Mouse (Mus musculus) heart, embryonic 13.5 days (tissue): ENCODE results near the gene Ryr2. TPM values are rescaled to one million over a fixed set of nuclear protein-coding genes. Genes with fewer than 3 reads are reported as not detected.

ENCODE experiments used
- ATAC-seq: fragments of 200-750 bp; cut with Nextera tagmentation; 2 replicates; pipeline ENCODE4 v1.8.0; 2017; ENCODE audit warnings: moderate TSS enrichment; ENCODE audit not compliant: insufficient number of reproducible peaks, low FRiP score, low TSS enrichment; ENCODE audit errors: extremely low read depth
- H3K27ac ChIP-seq: fragments of 300-500 bp; sonication (generic); replicated peaks from 2 replicates; pipeline ENCODE4 v1.5.1; 2015; ENCODE audit warnings: moderate library complexity, mild to moderate bottlenecking, inconsistent platforms
- H3K27me3 ChIP-seq: fragments of 300-500 bp; sonication (generic); replicated peaks from 2 replicates; pipeline ENCODE4 v1.6.1; 2015; ENCODE audit warnings: mild to moderate bottlenecking, inconsistent platforms
- H3K36me3 ChIP-seq: fragments of 300-500 bp; sonication (generic); 2 replicates; pipeline ENCODE4 v1.6.1; 2015; ENCODE audit warnings: mild to moderate bottlenecking, inconsistent platforms
- H3K4me1 ChIP-seq: fragments of 300-500 bp; sonication (generic); 2 replicates; pipeline ENCODE4 v1.6.1; 2015; ENCODE audit warnings: inconsistent platforms
- H3K4me2 ChIP-seq: fragments of 300-500 bp; sonication (generic); 2 replicates; pipeline ENCODE4 v1.6.1; 2015; ENCODE audit warnings: inconsistent platforms, mild to moderate bottlenecking, moderate library complexity
- H3K4me3 ChIP-seq: fragments of 300-500 bp; sonication (generic); 2 replicates; pipeline ENCODE4 v1.5.1; 2015; ENCODE audit warnings: moderate library complexity, mild to moderate bottlenecking, inconsistent platforms
- H3K9ac ChIP-seq: fragments of 300-500 bp; sonication (generic); 2 replicates; pipeline ENCODE4 v1.6.1; 2015; ENCODE audit warnings: inconsistent platforms, mild to moderate bottlenecking, moderate library complexity
- H3K9me3 ChIP-seq: fragments of 300-500 bp; sonication (generic); 2 replicates; pipeline ENCODE4 v1.6.1; 2016; ENCODE audit warnings: inconsistent platforms
- WGBS: fragments of 180-500 bp; shearing (Covaris S2); methylation state at CpG from one replicate; pipeline ENCODE4 v1.1.7; 2015; ENCODE audit warnings: mixed read lengths; 5-methylcytosine and 5-hydroxymethylcytosine counted together
- polyA plus RNA-seq: library from polyadenylated mRNA; unstranded; fragments of >200 nt; fragmentation: Nextera tagmentation; extraction: Ambion mirVana; gene quantifications from 2 replicates; pipeline ENCODE4 v1.2.1, GENCODE M21; 2015

The Ryr2 gene
- polyA plus RNA-seq, 1 experiment from 2014 or later, result 20.9 TPM

DNA sequence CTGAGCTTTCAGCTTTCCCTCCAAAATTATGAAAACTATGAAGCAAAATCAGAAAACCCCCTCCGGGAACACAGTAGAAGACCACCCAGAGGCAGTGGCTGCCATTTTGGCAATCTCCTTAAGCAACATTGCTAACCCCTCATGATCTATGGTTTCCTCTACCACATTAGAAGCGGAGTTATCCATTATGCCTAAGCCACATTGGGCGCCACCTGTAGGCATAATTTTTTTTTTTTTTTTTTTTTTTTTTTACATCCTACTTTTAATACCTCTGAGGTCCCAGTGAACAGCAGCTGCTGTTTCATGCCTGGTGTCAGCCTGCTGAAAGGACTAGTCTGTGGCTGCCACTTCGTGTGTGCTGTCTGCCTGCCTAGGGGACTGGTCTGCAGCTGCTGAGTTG is 42.2 kb downstream of the Ryr2 start:
- no peaks in the 10 kb centered on the region; the same call in 1 of the 2 replicates for H3K36me3 ChIP-seq
- no peaks in the 10 kb centered on the region for H3K9me3 ChIP-seq
- no peak for ATAC-seq
- no peak overlapping the region for H3K9ac ChIP-seq
- WGBS, result 72% methylated on average over 4 of the region's 4 CpGs
- H3K4me1 ChIP-seq, result peaks cover 84% of the 10 kb centered on the region
- H3K27ac ChIP-seq, result peak overlapping the region; percentile 28; the same call in 1 of the 2 replicates
- no peak overlapping the region for H3K4me3 ChIP-seq
- H3K27me3 ChIP-seq, result no peaks in the 10 kb centered on the region
- no peak overlapping the region for H3K4me2 ChIP-seq

DNA sequence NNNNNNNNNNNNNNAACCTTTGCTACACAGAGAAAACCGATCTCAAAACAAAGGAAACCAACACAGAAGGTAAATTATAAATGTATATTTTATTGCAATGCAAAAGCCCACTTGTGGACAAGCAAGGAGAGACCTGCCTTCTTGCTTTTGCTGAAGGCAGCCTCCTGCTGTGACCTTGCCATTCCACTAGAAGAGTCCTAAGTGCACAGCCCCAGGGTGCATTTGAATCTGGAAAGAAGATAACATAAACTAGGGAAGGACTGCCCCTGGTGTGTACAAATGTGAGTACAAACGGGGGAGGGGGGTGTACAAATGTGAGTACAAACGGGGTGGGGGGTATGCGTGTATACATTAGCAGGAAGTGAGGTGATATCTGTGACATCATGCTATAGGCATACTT is 43.2 kb downstream of the Ryr2 start:
- H3K27ac ChIP-seq, result no peak overlapping the region
- H3K9me3 ChIP-seq, result no peaks in the 10 kb centered on the region
- H3K4me1 ChIP-seq, result peaks cover 89% of the 10 kb centered on the region
- no peak for ATAC-seq
- peaks cover 9% of the 10 kb centered on the region for H3K36me3 ChIP-seq
- 63% methylated on average over 4 of the region's 4 CpGs for WGBS
- no peaks in the 10 kb centered on the region for H3K27me3 ChIP-seq
- H3K4me3 ChIP-seq, result no peak overlapping the region
- no peak overlapping the region for H3K4me2 ChIP-seq
- no peak overlapping the region for H3K9ac ChIP-seq

DNA sequence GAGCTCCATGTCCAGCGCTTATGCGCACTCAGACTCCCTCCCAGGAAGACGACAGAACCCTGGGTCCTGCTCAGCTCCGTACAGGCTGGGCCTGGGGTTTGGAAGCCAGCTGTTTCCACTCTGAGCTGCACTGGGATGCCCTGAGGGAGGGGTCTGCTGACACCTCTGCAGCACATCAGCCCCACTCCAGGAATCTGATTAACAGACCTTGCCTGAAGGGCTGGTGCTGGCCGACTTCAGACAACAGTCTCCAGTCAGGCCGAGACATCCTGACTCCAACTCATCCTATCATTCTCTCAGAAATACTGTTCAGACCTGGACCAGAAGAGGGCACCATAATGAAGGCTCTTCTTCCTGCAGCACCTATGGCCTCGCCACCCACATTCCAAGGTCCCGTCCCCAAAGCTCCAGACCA is 49.4 kb downstream of the Ryr2 start:
- H3K4me2 ChIP-seq, result 0 out of 2 replicates have a peak overlapping the region, but pooled peaks have one; percentile 1
- H3K9ac ChIP-seq, result peak overlapping the region; percentile 12; the same call in 1 of the 2 replicates
- WGBS, result 26% methylated on average over 8 of the region's 8 CpGs
- H3K27me3 ChIP-seq, result no peaks in the 10 kb centered on the region
- ATAC-seq, result no peak
- peaks cover 76% of the 10 kb centered on the region for H3K4me1 ChIP-seq
- peaks cover 9% of the 10 kb centered on the region for H3K36me3 ChIP-seq
- no peak overlapping the region for H3K4me3 ChIP-seq
- H3K27ac ChIP-seq, result 0 out of 2 replicates have a peak overlapping the region, but pooled peaks have one; percentile 25
- no peaks in the 10 kb centered on the region for H3K9me3 ChIP-seq

DNA sequence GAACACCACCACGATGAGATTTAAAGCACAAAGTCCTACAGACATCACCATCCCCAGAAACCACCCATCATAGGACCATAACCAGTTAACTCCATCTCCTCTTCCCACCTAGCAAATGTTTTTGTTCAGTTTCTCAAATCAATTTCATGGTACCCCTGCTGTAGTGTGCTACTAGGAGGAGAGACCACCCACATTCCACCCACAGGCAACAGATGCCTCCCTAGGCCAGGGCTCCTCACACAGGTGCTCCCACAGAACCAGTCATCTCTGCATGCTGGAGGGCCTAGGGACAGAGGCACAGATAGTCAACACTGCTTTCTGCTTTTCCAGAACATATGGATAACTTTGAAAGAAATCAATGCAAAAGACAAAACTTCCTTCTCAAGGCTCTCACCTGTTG is 50.8 kb downstream of the Ryr2 start:
- H3K9ac ChIP-seq, result no peak overlapping the region
- no peaks in the 10 kb centered on the region for H3K9me3 ChIP-seq
- ATAC-seq, result no peak
- H3K4me2 ChIP-seq, result no peak overlapping the region
- no peaks in the 10 kb centered on the region for H3K27me3 ChIP-seq
- H3K36me3 ChIP-seq, result peaks cover 9% of the 10 kb centered on the region
- 74% methylated on average over 1 of the region's 1 CpGs for WGBS
- H3K4me1 ChIP-seq, result peaks cover 71% of the 10 kb centered on the region
- no peak overlapping the region for H3K4me3 ChIP-seq
- no peak overlapping the region for H3K27ac ChIP-seq

DNA sequence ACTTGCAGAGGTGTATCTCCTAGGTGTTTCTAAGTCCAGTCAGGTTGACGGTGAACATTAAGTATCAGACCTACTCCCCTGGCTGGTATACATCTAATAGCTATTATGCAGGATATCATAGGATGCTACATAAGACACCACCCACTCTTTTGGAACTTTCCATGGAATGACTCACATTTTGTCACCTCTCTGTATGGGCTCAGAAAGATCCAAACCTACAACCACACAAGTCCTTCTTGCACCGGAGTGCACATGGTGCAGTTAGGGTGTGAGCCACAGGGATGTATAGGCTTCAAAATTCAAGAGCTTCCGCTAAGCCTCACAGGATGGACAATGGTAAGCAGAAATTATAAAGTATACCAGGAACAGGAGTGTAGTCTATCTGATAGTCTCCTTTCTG is 52.8 kb downstream of the Ryr2 start:
- Histone ChIP-seq H3K9me3 (no peaks in the 10 kb centered on the region), H3K4me1 (peaks cover 55% of the 10 kb centered on the region), H3K4me3 (no peak overlapping the region), H3K36me3 (peaks cover 7% of the 10 kb centered on the region), H3K27ac (no peak overlapping the region), H3K9ac (no peak overlapping the region), H3K4me2 (no peak overlapping the region), H3K27me3 (no peaks in the 10 kb centered on the region)
- ATAC-seq, result no peak
- WGBS, result 93% methylated on average over 3 of the region's 3 CpGs

DNA sequence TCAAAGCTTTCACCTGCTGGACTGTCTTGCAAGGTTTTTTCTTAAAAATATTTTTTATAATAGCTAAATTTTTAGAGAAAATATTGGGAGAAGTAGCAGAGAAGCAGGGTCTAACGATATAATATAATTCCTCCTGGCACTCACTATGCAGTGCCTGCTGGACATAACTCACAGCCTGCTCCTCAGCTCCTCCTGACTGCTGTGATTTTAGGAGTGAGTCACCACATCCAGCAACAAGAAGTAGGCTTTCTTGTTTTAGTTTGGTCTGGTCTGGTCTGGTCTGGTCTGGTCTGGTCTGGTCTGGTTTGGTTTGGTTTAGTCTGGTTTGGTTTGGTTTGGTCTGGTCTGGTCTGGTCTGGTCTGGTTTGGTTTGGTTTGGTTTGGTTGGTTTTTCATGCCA is 55.9 kb downstream of the Ryr2 start:
- no peaks in the 10 kb centered on the region for H3K27me3 ChIP-seq
- H3K9me3 ChIP-seq, result no peaks in the 10 kb centered on the region
- H3K27ac ChIP-seq, result no peak overlapping the region
- H3K4me2 ChIP-seq, result no peak overlapping the region
- 68% methylated on average over 1 of the region's 1 CpGs for WGBS
- H3K4me3 ChIP-seq, result no peak overlapping the region
- 0 out of 2 replicates have a peak, but pooled peaks cover 4% of the 10 kb centered on the region for H3K36me3 ChIP-seq
- H3K4me1 ChIP-seq, result peaks cover 35% of the 10 kb centered on the region
- H3K9ac ChIP-seq, result no peak overlapping the region
- no peak for ATAC-seq

DNA sequence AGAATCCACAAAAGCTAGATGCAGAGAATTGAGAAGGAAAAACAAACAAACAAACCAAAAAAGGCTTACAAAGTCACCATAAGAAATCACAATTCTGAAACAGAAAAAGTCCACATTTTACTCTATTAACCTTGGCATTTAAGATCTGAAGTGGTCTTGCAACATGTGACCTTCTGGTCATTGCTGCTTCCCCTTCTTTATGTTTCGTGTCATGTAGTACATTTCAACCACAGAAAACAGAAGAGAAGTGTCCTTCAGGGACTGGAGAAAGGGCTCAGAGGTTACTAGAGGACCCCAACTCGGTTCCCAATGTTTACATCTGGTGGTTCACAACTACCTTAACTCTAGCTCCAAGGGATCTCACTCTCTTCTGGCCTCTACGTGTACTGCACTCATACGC is 59.7 kb downstream of the Ryr2 start:
- no peak for ATAC-seq
- Histone ChIP-seq H3K36me3 (0 out of 2 replicates have a peak, but pooled peaks cover 4% of the 10 kb centered on the region), H3K9ac (no peak overlapping the region), H3K4me1 (peaks cover 42% of the 10 kb centered on the region), H3K9me3 (no peaks in the 10 kb centered on the region), H3K27ac (no peak overlapping the region), H3K4me2 (no peak overlapping the region), H3K4me3 (no peak overlapping the region), H3K27me3 (no peaks in the 10 kb centered on the region)
- 80% methylated on average over 4 of the region's 4 CpGs for WGBS

DNA sequence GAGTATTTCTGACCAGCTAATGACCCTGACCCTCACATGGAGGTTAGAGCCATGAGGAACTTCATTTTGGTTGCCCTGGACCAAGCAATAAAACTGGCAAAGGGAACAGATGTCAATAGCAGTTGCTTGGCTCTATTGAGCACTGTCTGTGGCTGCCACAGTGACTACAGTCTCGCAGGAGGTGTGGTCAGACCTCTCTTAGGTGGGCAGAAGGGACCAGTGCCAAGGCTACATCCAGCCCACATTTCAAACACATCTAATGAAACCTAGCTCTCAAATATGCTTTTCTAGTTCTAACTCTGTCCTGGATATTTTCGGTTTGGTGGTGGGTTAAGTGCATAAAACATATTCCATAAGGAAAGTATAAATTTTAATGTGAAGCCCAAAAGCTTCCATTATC is 62.0 kb downstream of the Ryr2 start:
- 0 out of 2 replicates have a peak overlapping the region, but pooled peaks have one; percentile 36 for H3K27ac ChIP-seq
- no peaks in the 10 kb centered on the region for H3K9me3 ChIP-seq
- H3K4me2 ChIP-seq, result no peak overlapping the region
- H3K4me3 ChIP-seq, result no peak overlapping the region
- peaks cover 58% of the 10 kb centered on the region for H3K4me1 ChIP-seq
- no peak overlapping the region for H3K9ac ChIP-seq
- WGBS, result 76% methylated on average over 2 of the region's 2 CpGs
- no peaks in the 10 kb centered on the region for H3K36me3 ChIP-seq
- H3K27me3 ChIP-seq, result no peaks in the 10 kb centered on the region
- no peak for ATAC-seq

DNA sequence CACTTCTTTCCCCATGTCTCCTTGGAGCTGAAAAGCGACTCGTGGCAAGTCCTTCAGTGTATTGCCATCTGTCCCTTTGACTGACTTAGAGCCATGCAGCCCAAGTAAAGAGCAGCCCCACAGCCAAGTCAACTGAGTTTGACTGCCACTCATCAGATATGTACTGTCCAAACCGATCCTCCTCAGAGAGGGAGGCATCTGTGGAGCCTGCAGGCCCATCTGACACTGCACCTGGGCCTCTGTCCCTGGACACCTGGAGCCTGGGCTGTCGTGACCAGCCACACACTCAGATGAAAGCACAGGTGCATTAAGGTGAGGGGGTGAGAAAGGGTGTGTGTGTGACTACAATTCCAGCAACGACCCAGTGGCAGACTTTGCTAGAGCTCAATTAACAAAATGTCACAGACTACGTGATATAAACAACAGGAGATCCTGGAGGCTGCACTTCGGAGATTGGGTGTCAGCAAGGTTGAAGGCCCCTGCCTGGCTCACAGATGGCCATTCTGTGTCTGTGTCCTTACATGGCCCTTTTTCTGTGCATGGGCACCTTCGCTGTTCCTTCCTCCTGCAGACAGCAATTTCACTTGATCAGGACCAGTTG is 63.8 kb downstream of the Ryr2 start:
- H3K9me3 ChIP-seq, result no peaks in the 10 kb centered on the region
- no peak overlapping the region for H3K4me3 ChIP-seq
- H3K27me3 ChIP-seq, result no peaks in the 10 kb centered on the region
- H3K27ac ChIP-seq, result no peak overlapping the region
- H3K36me3 ChIP-seq, result no peaks in the 10 kb centered on the region
- no peak for ATAC-seq
- no peak overlapping the region for H3K9ac ChIP-seq
- H3K4me1 ChIP-seq, result peaks cover 71% of the 10 kb centered on the region
- WGBS, result 58% methylated on average over 8 of the region's 8 CpGs
- no peak overlapping the region for H3K4me2 ChIP-seq

DNA sequence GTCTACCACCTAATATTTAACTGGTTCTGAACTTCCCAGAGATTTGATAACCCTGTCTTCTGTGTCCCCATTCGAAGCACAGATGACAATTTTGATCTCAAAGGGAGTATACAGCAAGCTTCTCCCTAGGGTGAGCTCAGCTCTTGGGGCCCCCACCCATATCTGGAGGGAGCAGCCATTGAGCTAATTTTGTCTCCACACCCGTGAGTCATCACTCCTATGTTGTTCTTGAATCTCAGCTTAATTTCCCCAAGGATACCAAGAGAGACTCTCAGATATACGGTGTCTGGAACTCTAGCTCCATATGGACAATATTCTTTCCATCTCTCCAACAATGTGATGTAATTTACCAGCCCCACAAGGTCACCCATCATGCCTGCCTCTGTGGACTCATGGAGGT is 66.8 kb downstream of the Ryr2 start:
- no peaks in the 10 kb centered on the region for H3K36me3 ChIP-seq
- no peak overlapping the region for H3K4me2 ChIP-seq
- no peak overlapping the region for H3K4me3 ChIP-seq
- 42% methylated on average over 3 of the region's 3 CpGs for WGBS
- H3K27ac ChIP-seq, result peak overlapping the region; percentile 67
- no peak overlapping the region for H3K9ac ChIP-seq
- peaks cover 85% of the 10 kb centered on the region for H3K4me1 ChIP-seq
- ATAC-seq, result no peak
- H3K9me3 ChIP-seq, result no peaks in the 10 kb centered on the region
- H3K27me3 ChIP-seq, result no peaks in the 10 kb centered on the region

DNA sequence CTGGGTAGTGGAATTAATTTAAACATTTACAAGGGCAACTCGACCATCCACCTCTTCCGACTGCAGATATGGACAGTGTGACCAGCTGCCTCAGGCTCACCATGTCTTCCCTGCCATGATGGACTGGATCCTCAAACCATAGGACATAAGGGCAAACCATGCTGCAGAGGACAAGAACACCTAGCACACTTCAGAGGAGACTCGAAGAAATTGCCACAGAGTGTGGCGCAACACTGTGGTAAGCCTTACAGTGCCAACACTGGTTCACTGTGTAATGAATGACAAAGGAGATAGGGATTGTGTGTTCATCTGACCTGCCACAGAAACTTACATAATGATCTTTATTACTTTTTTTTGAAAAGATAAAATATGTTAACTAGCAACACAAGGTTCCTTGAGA is 68.1 kb downstream of the Ryr2 start:
- Histone ChIP-seq H3K9ac (peak overlapping the region; percentile 58; the same call in 1 of the 2 replicates), H3K36me3 (no peaks in the 10 kb centered on the region), H3K4me1 (peaks cover 78% of the 10 kb centered on the region), H3K27ac (peak overlapping the region; percentile 93), H3K4me3 (no peak overlapping the region), H3K9me3 (no peaks in the 10 kb centered on the region), H3K4me2 (0 out of 2 replicates have a peak overlapping the region, but pooled peaks have one; percentile 40), H3K27me3 (no peaks in the 10 kb centered on the region)
- 74% methylated on average over 4 of the region's 4 CpGs for WGBS
- ATAC-seq, result no peak

DNA sequence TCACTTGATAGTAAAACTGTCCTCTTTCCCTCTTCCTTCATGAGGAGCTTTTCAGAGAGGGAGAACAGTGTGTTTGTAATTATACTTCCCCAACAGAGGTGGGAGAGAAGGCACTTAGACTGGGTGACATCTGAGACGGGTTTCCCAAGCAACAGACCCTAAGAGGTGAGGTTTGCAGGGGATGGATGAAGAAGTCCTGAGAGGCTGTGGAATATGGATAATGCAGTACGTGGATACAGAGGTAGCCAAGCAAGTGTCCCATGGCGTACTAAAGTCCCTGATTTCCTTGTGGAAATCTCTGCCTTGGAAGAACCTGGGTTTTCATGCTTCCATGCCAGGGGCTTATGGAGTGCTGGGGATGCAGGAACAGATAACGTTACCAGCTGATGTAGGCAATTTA is 69.5 kb downstream of the Ryr2 start:
- no peak for ATAC-seq
- Histone ChIP-seq H3K27ac (peak overlapping the region; percentile 93), H3K4me2 (peak overlapping the region; percentile 40), H3K36me3 (no peaks in the 10 kb centered on the region), H3K9ac (peak overlapping the region; percentile 58), H3K4me3 (no peak overlapping the region), H3K4me1 (peaks cover 81% of the 10 kb centered on the region), H3K27me3 (no peaks in the 10 kb centered on the region), H3K9me3 (no peaks in the 10 kb centered on the region)
- 36% methylated on average over 4 of the region's 4 CpGs for WGBS
